Mouse (Mus musculus) limb, embryonic 11.5 days (tissue): ENCODE results near the gene Lgmn. TPM values are rescaled to one million over a fixed set of nuclear protein-coding genes. Genes with fewer than 3 reads are reported as not detected.
A peak's percentile ranks its signal among the peaks of the same experiment; 100 is the strongest.

ENCODE experiments used
- ATAC-seq: fragments of 200-750 bp; cut with Nextera tagmentation; 2 replicates; pipeline ENCODE4 v1.8.0; 2017; ENCODE audit warnings: low read depth; ENCODE audit not compliant: insufficient number of reproducible peaks, low FRiP score, low TSS enrichment
- DNase-seq: peaks from one replicate; pipeline ENCODE4 v3.0.0-alpha.2; 2015; ENCODE audit warnings: low spot score
- H3K27ac ChIP-seq: fragments of 300-500 bp; sonication (generic); replicated peaks from 2 replicates; pipeline ENCODE4 v1.5.1; 2014; ENCODE audit warnings: low read depth, mild to moderate bottlenecking, low read length
- H3K27me3 ChIP-seq: fragments of 300-500 bp; sonication (generic); 2 replicates; pipeline ENCODE4 v1.6.1; 2014; ENCODE audit warnings: mild to moderate bottlenecking, low read length, mixed read lengths; ENCODE audit not compliant: control insufficient read depth, insufficient read depth
- H3K36me3 ChIP-seq: fragments of 300-500 bp; sonication (generic); 2 replicates; pipeline ENCODE4 v1.6.1; 2014; ENCODE audit warnings: mild to moderate bottlenecking, low read length, moderate library complexity, mixed read lengths; ENCODE audit not compliant: control insufficient read depth, insufficient read depth
- H3K4me1 ChIP-seq: fragments of 300-500 bp; sonication (generic); 2 replicates; pipeline ENCODE4 v1.6.1; 2014; ENCODE audit warnings: low read length, mixed read lengths; ENCODE audit not compliant: control insufficient read depth, insufficient read depth
- H3K4me2 ChIP-seq: fragments of 300-500 bp; sonication (generic); 2 replicates; pipeline ENCODE4 v1.6.1; 2014; ENCODE audit warnings: low read depth, mild to moderate bottlenecking, moderate library complexity; ENCODE audit not compliant: severe bottlenecking
- H3K4me3 ChIP-seq: fragments of 300-500 bp; sonication (generic); 2 replicates; pipeline ENCODE4 v1.5.1; 2014; ENCODE audit warnings: low read depth, low read length
- H3K9ac ChIP-seq: fragments of 300-500 bp; sonication (generic); 2 replicates; pipeline ENCODE4 v1.6.1; 2014; ENCODE audit warnings: mild to moderate bottlenecking, low read length
- H3K9me3 ChIP-seq: fragments of 300-500 bp; sonication (generic); 2 replicates; pipeline ENCODE4 v1.6.1; 2016; ENCODE audit warnings: low read length; ENCODE audit not compliant: control insufficient read depth
- WGBS: fragments of 180-500 bp; shearing (Covaris S2); extraction: QIAGEN DNeasy Blood & Tissue Kit; methylation state at CpG from one replicate; pipeline ENCODE4 v1.1.7; 2014; 5-methylcytosine and 5-hydroxymethylcytosine counted together
- polyA plus RNA-seq: library from polyadenylated mRNA; unstranded; fragments of >200 nt; fragmentation: Nextera tagmentation; extraction: Ambion mirVana; gene quantifications from 2 replicates; pipeline ENCODE4 v1.2.1, GENCODE M21; 2014

Gene Lgmn
- polyA plus RNA-seq, 1 experiment from 2014 or later = 50.0 TPM

DNA sequence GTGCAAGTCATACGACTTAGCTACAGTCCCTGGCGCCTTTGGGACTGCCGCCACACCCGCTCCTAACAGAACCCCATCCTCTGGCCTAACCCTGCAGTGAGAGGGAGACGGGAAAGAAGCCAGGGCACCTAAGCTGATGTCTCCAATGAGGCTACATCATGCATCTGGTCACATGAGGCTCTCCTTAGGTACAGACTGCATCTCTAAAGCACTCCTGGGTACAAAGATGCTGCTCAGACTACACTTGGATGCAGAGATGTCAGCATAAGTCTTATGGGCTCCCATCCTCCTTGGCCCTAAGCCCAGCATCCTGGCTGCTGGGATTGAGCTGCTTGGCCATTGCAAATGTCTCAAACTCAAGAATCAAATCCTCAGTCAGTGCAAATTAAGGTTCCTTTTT, 10.0 kb downstream of the Lgmn start:
- ATAC-seq (no peak), DNase-seq (no peak)
- Histone ChIP-seq H3K9me3 (no peaks in the 10 kb centered on the region), H3K4me1 (no peaks in the 10 kb centered on the region), H3K4me3 (no peak overlapping the region), H3K27me3 (no peaks in the 10 kb centered on the region), H3K27ac (no peak overlapping the region), H3K9ac (no peak overlapping the region), H3K36me3 (no peaks in the 10 kb centered on the region), H3K4me2 (no peak overlapping the region)
- WGBS = 95% methylated on average over 5 of the region's 5 CpGs

DNA sequence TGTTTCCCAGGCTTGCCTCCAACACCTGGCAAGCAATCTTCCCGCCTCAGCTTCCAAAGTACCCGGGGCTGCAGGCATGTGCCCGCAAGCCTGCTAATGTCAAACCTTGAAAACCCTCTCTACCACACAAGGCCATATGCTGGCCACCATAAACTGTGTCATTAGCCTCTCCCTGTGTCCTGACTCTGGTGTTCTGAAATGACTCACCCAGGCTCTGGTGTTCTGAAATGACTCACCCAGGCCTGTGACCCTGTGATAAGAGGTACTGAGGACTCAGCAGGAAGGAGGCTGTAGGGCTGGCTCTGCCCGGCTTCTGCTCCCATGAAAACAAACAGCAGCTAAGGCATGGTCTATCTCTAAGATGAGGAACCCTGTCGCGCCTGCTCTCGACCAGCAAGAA, 13.3 kb downstream of the Lgmn start:
- Histone ChIP-seq H3K4me1 (no peaks in the 10 kb centered on the region), H3K27ac (no peak overlapping the region), H3K4me2 (no peak overlapping the region), H3K9ac (no peak overlapping the region), H3K36me3 (no peaks in the 10 kb centered on the region), H3K9me3 (no peaks in the 10 kb centered on the region), H3K4me3 (no peak overlapping the region), H3K27me3 (no peaks in the 10 kb centered on the region)
- ATAC-seq (peak; percentile 9; the same call in 1 of the 2 replicates), DNase-seq (no peak)
- WGBS = 95% methylated on average over 7 of the region's 7 CpGs

GRCm38 (mm10) chr12:102425048-102425578, 14.5 kb downstream of the Lgmn start:
- Histone ChIP-seq H3K27ac (no peak overlapping the region), H3K9me3 (no peaks in the 10 kb centered on the region), H3K4me2 (no peak overlapping the region), H3K36me3 (no peaks in the 10 kb centered on the region), H3K4me3 (no peak overlapping the region), H3K4me1 (no peaks in the 10 kb centered on the region), H3K9ac (no peak overlapping the region), H3K27me3 (no peaks in the 10 kb centered on the region)
- 64% methylated on average over 4 of the region's 4 CpGs for WGBS
- no peak for ATAC-seq
- DNase-seq = no peak

DNA sequence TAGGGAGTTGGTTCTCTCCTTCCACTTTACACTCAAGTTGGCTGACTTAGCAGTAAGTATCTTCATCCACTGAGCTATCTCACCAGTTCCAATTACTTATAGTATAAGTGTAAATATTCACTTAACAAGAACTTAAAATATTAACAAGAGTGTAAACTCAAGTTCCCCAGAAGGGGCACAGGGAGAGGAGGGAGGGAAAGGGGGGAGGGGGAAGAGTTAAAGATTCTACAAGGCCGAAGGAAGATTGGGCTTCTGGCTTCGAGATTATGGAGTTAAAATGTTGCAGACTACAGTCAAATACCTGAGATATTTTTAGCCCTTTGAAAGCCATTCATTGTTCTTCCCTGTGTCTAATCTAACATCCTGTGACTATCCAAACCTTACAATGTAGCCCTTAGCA, 15.2 kb downstream of the Lgmn start:
- Histone ChIP-seq H3K4me3 (no peak overlapping the region), H3K4me1 (no peaks in the 10 kb centered on the region), H3K27ac (no peak overlapping the region), H3K4me2 (no peak overlapping the region), H3K9ac (no peak overlapping the region), H3K9me3 (no peaks in the 10 kb centered on the region), H3K27me3 (no peaks in the 10 kb centered on the region), H3K36me3 (no peaks in the 10 kb centered on the region)
- ATAC-seq (no peak), DNase-seq (no peak)
- WGBS = 75% methylated on average over 2 of the region's 2 CpGs

- DNase-seq = no peak
- Histone ChIP-seq H3K9me3 (no peaks in the 10 kb centered on the region), H3K27ac (no peak overlapping the region), H3K9ac (no peak overlapping the region), H3K4me1 (no peaks in the 10 kb centered on the region), H3K4me3 (no peak overlapping the region), H3K4me2 (no peak overlapping the region), H3K27me3 (no peaks in the 10 kb centered on the region), H3K36me3 (no peaks in the 10 kb centered on the region)
- 91% methylated on average over 8 of the region's 8 CpGs for WGBS
- ATAC-seq = no peak
Measured at GRCm38 (mm10) chr12:102423625-102424024, 16.0 kb downstream of the Lgmn start.

DNA sequence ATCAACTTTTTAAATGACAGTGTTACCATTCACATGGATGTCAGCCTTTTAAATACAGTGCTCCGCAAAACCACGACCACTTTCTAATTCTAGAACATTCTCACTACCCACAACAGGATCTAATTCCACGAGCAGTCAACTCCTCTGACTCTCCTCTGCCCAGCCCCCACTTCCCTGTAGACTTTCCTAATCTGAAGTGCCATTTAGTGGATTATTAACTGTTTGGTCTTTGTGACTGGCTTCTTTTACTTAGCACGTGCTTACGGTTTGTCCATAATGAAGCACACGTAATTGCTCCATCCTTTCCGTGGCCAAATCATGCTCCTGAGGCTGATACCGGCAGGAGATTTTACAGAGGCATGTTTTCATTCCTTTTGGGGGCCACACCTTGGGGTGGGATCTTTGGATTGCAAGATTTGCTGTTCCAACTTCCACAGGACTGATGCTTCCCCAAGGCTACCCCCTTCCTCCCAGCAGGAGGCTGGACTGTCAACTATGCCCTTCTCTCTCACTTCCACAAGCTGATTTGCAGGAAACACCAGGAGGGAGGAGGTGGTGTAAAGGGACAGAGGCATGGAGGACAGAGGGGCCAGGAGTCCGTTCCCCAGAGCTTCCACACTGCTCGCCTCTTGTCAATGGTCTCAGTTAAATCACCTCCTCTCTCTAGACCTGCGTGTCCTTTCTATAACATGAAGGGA, 16.8 kb downstream of the Lgmn start:
- Histone ChIP-seq H3K9ac (no peak overlapping the region), H3K27me3 (no peaks in the 10 kb centered on the region), H3K4me2 (no peak overlapping the region), H3K4me3 (no peak overlapping the region), H3K9me3 (no peaks in the 10 kb centered on the region), H3K4me1 (no peaks in the 10 kb centered on the region), H3K36me3 (no peaks in the 10 kb centered on the region), H3K27ac (no peak overlapping the region)
- ATAC-seq (no peak), DNase-seq (no peak)
- 86% methylated on average over 11 of the region's 11 CpGs for WGBS

- Histone ChIP-seq H3K9ac (no peak overlapping the region), H3K36me3 (no peaks in the 10 kb centered on the region), H3K4me1 (no peaks in the 10 kb centered on the region), H3K27me3 (no peaks in the 10 kb centered on the region), H3K4me2 (no peak overlapping the region), H3K9me3 (no peaks in the 10 kb centered on the region), H3K4me3 (no peak overlapping the region), H3K27ac (no peak overlapping the region)
- ATAC-seq (no peak), DNase-seq (no peak)
- WGBS = 90% methylated on average over 6 of the region's 6 CpGs
Measured at GRCm38 (mm10) chr12:102422065-102422464, 17.5 kb downstream of the Lgmn start.

DNA sequence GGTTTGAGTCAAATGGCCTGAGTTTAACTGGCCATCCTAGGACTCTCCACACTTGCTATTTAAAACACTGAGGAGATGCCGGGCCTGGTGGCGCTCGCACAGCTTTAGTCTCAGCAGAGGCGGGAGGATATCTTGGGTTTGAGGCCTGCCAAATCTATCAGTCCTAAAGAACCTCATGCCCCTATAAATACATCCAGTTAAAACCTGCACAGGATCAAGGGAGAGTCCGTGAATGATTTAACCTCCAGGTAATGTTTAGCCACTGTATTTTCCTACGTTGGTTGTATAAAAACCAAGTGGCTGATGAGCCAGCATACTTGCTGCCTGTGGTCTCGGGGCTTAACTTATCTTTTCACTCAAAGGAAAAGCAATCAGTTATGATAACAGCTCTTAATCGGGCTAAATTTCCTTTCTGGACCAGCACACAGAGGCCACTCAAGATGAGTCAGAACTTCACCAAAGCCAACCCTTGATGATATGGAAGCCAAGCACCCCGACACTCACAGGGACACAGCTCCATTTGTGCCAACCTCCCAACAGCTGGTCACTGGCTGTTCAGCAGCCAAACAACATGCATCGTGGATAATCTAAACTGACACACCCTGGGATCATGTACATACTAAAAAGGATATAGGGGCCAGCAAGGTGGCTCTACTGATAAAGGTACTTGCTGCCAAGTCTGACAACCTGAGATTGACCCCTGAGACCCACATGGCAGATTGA, 19.3 kb downstream of the Lgmn start:
- no peaks in the 10 kb centered on the region for H3K4me1 ChIP-seq
- H3K27me3 ChIP-seq = no peaks in the 10 kb centered on the region
- ATAC-seq (no peak), DNase-seq (no peak)
- H3K27ac ChIP-seq = no peak overlapping the region
- no peak overlapping the region for H3K9ac ChIP-seq
- H3K36me3 ChIP-seq = no peaks in the 10 kb centered on the region
- H3K4me2 ChIP-seq = no peak overlapping the region
- WGBS = 93% methylated on average over 10 of the region's 10 CpGs
- H3K4me3 ChIP-seq = no peak overlapping the region
- H3K9me3 ChIP-seq = no peaks in the 10 kb centered on the region
